Mouse (Mus musculus) kidney, embryonic 16.5 days (tissue): Measurements from ENCODE around the gene Pogk. TPM values are rescaled to one million over a fixed set of nuclear protein-coding genes. Genes with fewer than 3 reads are reported as not detected.

Source experiments
- ATAC-seq: fragments of 200-750 bp; cut with Nextera tagmentation; 2 replicates; pipeline ENCODE4 v1.8.0; 2017; ENCODE audit warnings: moderate TSS enrichment; ENCODE audit not compliant: low FRiP score, low TSS enrichment
- H3K27ac ChIP-seq: fragments of 300-500 bp; sonication (generic); 2 replicates; pipeline ENCODE4 v1.5.1; 2014; ENCODE audit warnings: low read length
- H3K27me3 ChIP-seq: fragments of 300-500 bp; sonication (generic); 2 replicates; pipeline ENCODE4 v1.6.1; 2014; ENCODE audit warnings: low read length, control low read depth, mixed read lengths; ENCODE audit not compliant: insufficient read depth
- H3K36me3 ChIP-seq: fragments of 300-500 bp; sonication (generic); 2 replicates; pipeline ENCODE4 v1.6.1; 2014; ENCODE audit warnings: low read length, control low read depth, mixed read lengths; ENCODE audit not compliant: insufficient read depth
- H3K4me1 ChIP-seq: fragments of 300-500 bp; sonication (generic); 2 replicates; pipeline ENCODE4 v1.6.1; 2014; ENCODE audit warnings: low read length, control low read depth, mixed read lengths; ENCODE audit not compliant: insufficient read depth
- H3K4me2 ChIP-seq: fragments of 300-500 bp; sonication (generic); replicated peaks from 2 replicates; pipeline ENCODE4 v1.6.1; 2014; ENCODE audit warnings: low read depth, low read length
- H3K4me3 ChIP-seq: fragments of 300-500 bp; sonication (generic); 2 replicates; pipeline ENCODE4 v1.5.1; 2014; ENCODE audit warnings: mild to moderate bottlenecking, low read length
- H3K9ac ChIP-seq: fragments of 300-500 bp; sonication (generic); replicated peaks from 2 replicates; pipeline ENCODE4 v1.6.1; 2014; ENCODE audit warnings: low read length
- H3K9me3 ChIP-seq: fragments of 300-500 bp; sonication (generic); 2 replicates; pipeline ENCODE4 v1.6.1; 2016; ENCODE audit warnings: low read length, control low read depth
- WGBS: fragments of 180-500 bp; shearing (Covaris S2); extraction: QIAGEN DNeasy Blood & Tissue Kit; methylation state at CpG from one replicate; pipeline ENCODE4 v1.1.7; 2014; 5-methylcytosine and 5-hydroxymethylcytosine counted together
- polyA plus RNA-seq: library from polyadenylated mRNA; unstranded; fragments of >200 nt; fragmentation: Nextera tagmentation; extraction: Ambion mirVana; gene quantifications from 2 replicates; pipeline ENCODE4 v1.2.1, GENCODE M21; 2015

Pogk gene
- polyA plus RNA-seq, result 14.9 and 16.7 TPM in 2 replicates

DNA sequence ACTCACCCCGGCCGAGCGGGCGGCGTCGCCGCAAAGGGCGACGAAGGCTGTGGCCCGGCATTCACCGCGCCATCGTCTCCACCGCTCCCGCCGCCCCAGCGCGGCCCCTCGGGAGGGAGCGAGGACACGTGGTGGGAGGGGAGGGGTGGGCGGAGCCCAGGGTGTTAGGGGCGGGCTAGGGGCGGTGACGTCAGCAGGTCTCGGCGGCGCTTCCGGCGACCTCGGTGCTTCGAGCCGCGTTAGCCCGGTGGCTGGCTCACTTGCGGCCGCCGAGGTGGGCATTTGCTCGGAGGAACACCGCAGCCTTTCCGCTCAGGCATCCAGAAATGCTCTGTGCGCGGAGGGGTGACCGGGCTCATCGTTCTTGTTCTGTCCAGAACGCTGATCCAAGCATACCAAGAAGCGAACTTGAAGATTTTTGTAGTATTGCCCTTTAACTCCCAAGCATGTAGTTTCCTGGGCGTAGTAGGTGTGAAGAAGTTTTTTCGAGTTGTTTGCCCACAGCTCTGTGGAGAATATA is at the start of gene Pogk:
TSS of gene Pogk (minus strand) at position 163 of the 520 bp plus-strand sequence.
- Histone ChIP-seq H3K27me3 (no peaks in the 10 kb centered on the region), H3K4me3 (peak within 1 kb of the TSS; percentile 74), H3K27ac (peak within 1 kb of the TSS; percentile 76), H3K36me3 (peaks cover 20% of the 10 kb centered on the region), H3K9me3 (peaks cover 13% of the 10 kb centered on the region), H3K4me2 (peak within 1 kb of the TSS; percentile 95), H3K9ac (peak within 1 kb of the TSS; percentile 86), H3K4me1 (peaks cover 11% of the 10 kb centered on the region)
- WGBS, result 4% methylated on average over 28 of the region's 49 CpGs
- ATAC-seq, result peak; percentile 94

DNA sequence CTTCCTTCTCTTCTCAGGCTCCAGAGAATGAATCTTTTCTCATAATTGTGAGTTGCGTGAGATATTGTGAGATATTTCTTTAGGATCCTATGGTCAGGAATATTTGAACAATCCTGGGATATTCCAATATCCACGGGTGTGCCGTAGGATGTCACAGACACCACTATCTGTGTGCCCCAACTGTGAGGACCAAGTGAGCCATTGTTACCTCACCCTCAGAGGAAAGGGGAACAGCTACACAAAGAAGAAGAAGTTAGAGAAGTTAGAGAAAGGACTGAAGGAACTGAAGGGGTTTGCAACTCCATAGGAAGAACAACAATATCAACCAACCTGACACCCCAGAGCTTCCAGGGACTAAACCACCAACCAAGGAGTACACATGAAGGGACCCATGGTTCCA is 32.3 kb upstream of the Pogk start:
- Histone ChIP-seq H3K27ac (no peak overlapping the region), H3K27me3 (no peaks in the 10 kb centered on the region), H3K4me2 (no peak overlapping the region), H3K36me3 (no peaks in the 10 kb centered on the region), H3K9ac (no peak overlapping the region), H3K9me3 (no peaks in the 10 kb centered on the region), H3K4me3 (no peak overlapping the region), H3K4me1 (no peaks in the 10 kb centered on the region)
- WGBS, result 88% methylated on average over 3 of the region's 3 CpGs
- ATAC-seq, result no peak

DNA sequence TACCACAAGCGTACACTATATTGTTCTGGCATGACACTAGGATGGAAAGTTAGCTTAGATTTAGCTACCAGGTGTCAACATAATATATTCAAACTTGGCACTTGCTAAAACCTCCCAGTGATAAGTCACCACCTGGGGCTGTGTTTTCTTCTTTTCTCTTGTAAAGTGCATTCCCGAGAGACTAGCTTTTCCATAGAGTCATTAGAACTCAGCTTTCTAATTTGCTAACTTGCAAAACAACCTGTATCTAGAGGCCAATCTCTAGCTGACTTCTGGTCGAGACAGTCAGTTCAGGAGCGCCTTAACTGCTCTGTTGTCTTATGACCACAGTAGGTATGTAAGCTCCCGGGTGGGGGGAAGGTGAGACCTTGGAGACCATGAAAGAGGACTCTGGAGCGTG is 29.8 kb upstream of the Pogk start:
- Histone ChIP-seq H3K27me3 (no peaks in the 10 kb centered on the region), H3K4me3 (no peak overlapping the region), H3K9ac (no peak overlapping the region), H3K36me3 (no peaks in the 10 kb centered on the region), H3K27ac (no peak overlapping the region), H3K9me3 (no peaks in the 10 kb centered on the region), H3K4me2 (no peak overlapping the region), H3K4me1 (no peaks in the 10 kb centered on the region)
- no peak for ATAC-seq
- WGBS, result 61% methylated on average over 6 of the region's 6 CpGs

DNA sequence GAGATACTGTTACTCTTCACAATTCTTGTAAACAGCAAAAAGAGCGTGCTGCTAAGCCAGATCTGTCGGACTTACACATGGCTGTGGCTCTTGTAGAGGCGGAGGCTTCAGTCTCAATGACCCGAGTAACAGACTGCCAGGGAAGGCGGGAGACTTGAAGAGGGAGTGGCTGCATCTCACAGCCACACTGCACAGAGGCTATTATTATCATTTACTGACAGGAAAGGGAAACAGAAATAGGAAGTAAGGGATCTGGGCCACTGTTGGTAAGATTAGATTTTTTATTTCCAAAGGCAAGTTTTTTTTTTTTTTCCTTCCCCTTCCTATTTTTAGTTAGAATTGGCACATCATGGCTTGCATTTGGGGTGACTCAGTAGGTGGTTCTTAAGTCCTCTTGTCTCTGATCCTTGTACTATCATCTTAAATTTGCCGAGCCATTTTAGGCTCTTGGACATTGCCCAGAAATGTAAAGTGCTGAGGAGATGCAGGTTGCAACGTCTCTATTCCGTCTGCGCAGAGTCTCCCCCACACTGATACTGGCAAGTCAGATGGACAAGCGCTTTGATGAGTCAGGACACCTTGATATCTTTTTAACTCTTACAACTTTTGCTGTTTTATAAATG is 20.3 kb upstream of the Pogk start:
- no peaks in the 10 kb centered on the region for H3K27me3 ChIP-seq
- H3K4me3 ChIP-seq, result peak overlapping the region; percentile 9; the same call in 1 of the 2 replicates
- 47% methylated on average over 10 of the region's 10 CpGs for WGBS
- no peaks in the 10 kb centered on the region for H3K36me3 ChIP-seq
- peak overlapping the region; percentile 34 for H3K4me2 ChIP-seq
- ATAC-seq, result no peak
- no peak overlapping the region for H3K27ac ChIP-seq
- H3K9ac ChIP-seq, result no peak overlapping the region
- H3K9me3 ChIP-seq, result no peaks in the 10 kb centered on the region
- no peaks in the 10 kb centered on the region for H3K4me1 ChIP-seq

DNA sequence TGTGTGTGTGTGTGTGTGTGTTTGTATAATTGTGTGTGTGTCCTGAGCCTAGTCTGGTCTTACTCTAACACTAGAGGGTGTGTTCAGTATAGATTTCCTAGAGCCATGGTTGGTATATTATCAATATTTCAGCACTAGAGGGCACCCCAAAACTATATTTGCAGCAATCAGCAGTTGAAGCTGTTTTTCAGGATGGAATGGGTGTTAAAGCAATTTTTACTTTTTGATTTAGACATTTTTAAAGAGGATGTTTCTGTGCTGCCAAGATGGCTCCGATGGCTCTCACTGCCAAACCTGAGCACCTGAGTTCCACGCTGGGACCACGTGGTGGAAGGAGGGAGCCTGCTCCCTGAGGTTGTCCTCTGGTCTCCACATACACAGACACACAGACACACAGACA is 19.4 kb upstream of the Pogk start:
- H3K4me1 ChIP-seq, result no peaks in the 10 kb centered on the region
- no peak overlapping the region for H3K9ac ChIP-seq
- H3K9me3 ChIP-seq, result no peaks in the 10 kb centered on the region
- H3K4me2 ChIP-seq, result no peak overlapping the region
- H3K36me3 ChIP-seq, result no peaks in the 10 kb centered on the region
- H3K27me3 ChIP-seq, result no peaks in the 10 kb centered on the region
- ATAC-seq, result no peak
- no peak overlapping the region for H3K4me3 ChIP-seq
- H3K27ac ChIP-seq, result no peak overlapping the region
- WGBS, result 52% methylated on average over 3 of the region's 3 CpGs

DNA sequence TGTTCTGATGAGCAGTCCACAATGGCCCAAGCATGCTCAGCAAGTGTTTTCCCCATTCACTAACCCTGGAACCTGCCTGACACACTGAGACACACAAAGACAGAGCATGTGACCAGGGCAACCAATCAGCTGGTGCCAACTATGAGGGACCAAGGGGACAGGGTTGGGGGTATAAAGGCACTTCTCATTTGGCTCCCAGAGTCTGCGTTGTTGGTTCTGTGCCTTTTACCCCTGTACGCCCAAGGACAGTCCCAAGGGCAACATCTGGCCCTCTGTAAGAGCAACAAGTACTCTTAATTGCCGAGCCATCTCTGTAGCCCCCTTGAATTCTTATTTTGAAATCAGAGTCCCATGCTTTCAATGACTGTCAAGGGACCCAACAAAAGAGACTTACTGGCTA is 2.6 kb upstream of the Pogk start:
- no peak for ATAC-seq
- Histone ChIP-seq H3K27me3 (no peaks in the 10 kb centered on the region), H3K9me3 (peaks cover 13% of the 10 kb centered on the region), H3K4me3 (no peak overlapping the region), H3K4me2 (no peak overlapping the region), H3K36me3 (peaks cover 1% of the 10 kb centered on the region; the same call in 1 of the 2 replicates), H3K4me1 (peaks cover 11% of the 10 kb centered on the region), H3K9ac (no peak overlapping the region), H3K27ac (no peak overlapping the region)
- WGBS, result 85% methylated on average over 3 of the region's 3 CpGs

DNA sequence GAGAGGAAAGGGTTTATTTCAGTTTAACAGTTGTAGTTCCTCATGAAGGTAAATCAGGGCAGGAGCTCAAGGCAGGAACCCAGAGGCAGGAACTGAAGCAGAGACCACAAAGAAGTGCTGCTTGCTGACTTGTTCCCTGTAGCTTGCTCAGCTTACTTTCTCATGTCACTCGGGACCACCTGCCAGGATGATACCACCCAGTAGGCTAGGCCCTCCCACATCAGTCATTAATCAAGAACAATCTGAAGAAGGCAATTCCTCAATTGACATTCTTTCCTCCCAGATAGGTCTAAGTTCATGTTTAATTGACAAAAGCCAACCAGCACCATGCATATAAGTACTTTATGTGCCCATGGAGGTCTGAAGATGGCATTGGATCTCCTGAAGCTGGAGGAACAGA is 1.9 kb upstream of the Pogk start:
- peaks cover 5% of the 10 kb centered on the region; the same call in 1 of the 2 replicates for H3K36me3 ChIP-seq
- 94% methylated on average over 1 of the region's 1 CpGs for WGBS
- H3K9me3 ChIP-seq, result peaks cover 13% of the 10 kb centered on the region
- no peaks in the 10 kb centered on the region for H3K27me3 ChIP-seq
- no peak overlapping the region for H3K9ac ChIP-seq
- H3K27ac ChIP-seq, result no peak overlapping the region
- H3K4me3 ChIP-seq, result no peak overlapping the region
- H3K4me1 ChIP-seq, result peaks cover 11% of the 10 kb centered on the region
- H3K4me2 ChIP-seq, result no peak overlapping the region
- no peak for ATAC-seq

DNA sequence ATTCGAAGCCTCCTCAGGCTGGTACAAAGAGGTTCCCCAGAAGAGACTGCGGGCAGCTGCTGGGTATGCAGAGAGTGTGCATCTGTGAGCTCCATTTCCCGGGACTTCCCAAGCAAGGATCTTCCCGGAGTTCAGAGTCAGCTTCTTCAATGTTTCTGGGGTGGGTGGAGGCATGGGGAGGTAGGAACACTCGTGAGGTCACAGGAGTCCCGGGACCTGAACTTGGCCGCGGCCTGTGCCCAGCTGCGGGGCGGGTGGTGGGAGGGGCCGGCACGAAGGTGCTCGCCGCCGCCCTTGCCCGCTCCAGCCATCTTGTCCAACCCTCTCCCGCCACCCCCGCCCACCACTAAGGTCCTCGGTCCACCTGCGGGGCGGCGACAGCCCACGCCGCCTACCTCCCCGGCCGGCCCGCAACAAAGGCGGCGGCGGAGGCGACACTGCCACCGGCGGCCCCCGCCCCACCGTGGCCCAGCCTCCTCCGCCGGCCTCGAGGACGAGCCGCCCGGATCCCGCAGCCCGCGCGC is 424 bp downstream of the Pogk start:
- ATAC-seq, result peak; percentile 86
- Histone ChIP-seq H3K9ac (peak overlapping the region; percentile 86), H3K27me3 (no peaks in the 10 kb centered on the region), H3K4me1 (peaks cover 11% of the 10 kb centered on the region), H3K27ac (peak overlapping the region; percentile 76), H3K4me3 (peak overlapping the region; percentile 74), H3K36me3 (peaks cover 24% of the 10 kb centered on the region), H3K9me3 (peaks cover 13% of the 10 kb centered on the region), H3K4me2 (peak overlapping the region; percentile 95)
- under 1% methylated on average over 40 of the region's 45 CpGs for WGBS

DNA sequence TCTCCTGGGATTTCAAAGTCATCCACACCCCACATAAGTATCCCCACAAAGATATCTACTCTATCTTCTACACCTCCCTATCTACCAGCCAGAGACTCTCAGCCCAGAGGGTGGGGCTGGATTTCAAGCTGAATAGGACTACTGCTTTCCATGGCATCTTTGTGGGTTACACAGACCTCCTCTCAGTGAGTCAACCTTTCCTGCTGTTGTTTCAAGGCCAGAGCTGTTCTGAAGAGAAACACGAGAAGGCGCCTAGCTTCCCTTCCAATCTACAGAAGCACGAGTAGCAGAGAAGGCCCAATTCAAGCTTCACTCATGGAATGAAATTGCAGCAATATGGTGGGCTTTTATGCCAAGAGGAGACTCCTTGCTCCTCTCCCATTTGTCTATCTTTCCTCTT is 5.8 kb downstream of the Pogk start:
- Histone ChIP-seq H3K27me3 (no peaks in the 10 kb centered on the region), H3K9me3 (no peaks in the 10 kb centered on the region), H3K4me3 (no peak overlapping the region), H3K4me2 (no peak overlapping the region), H3K36me3 (peaks cover 57% of the 10 kb centered on the region), H3K9ac (no peak overlapping the region), H3K4me1 (peaks cover 9% of the 10 kb centered on the region), H3K27ac (no peak overlapping the region)
- no peak for ATAC-seq
- 85% methylated on average over 3 of the region's 3 CpGs for WGBS

DNA sequence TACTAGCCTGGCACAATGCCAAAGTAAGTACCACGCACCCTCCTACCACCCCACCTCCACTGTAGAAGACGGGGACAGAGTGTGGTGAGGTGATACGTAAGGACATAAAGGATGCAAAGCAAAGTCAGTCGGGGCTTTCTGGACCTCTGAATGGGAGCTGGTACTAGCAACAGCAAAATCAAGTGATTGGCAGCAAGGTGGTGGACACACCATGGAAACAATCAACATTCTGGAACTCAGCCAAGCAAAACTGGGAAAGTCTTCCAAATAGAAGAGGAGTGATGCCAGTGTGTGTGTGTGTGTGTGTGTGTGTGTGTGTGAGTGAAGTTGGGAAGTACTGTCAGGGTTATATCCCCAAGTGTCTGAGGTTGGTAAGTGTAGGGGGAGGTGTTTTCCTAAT is 7.7 kb downstream of the Pogk start:
- no peak for ATAC-seq
- Histone ChIP-seq H3K36me3 (peaks cover 70% of the 10 kb centered on the region), H3K27me3 (no peaks in the 10 kb centered on the region), H3K4me2 (no peak overlapping the region), H3K27ac (no peak overlapping the region), H3K4me3 (no peak overlapping the region), H3K9ac (no peak overlapping the region), H3K9me3 (no peaks in the 10 kb centered on the region), H3K4me1 (no peaks in the 10 kb centered on the region)
- WGBS, result 81% methylated on average over 4 of the region's 4 CpGs
